Mouse (Mus musculus) G1E (cell line): ENCODE data around the gene Gm26620.

ENCODE experiments used
- CTCF ChIP-seq: IDR thresholded peaks from 2 replicates; pipeline ENCODE4 v1.5.1; 2012; ENCODE audit warnings: low read depth, low read length, inconsistent platforms, mixed read lengths
- GATA1 ChIP-seq: IDR thresholded peaks from 2 replicates; pipeline ENCODE4 v1.6.1; 2012; ENCODE audit warnings: borderline replicate concordance, low read length, inconsistent platforms, mixed read lengths
- GATA2 ChIP-seq: IDR thresholded peaks from 2 replicates; pipeline ENCODE4 v1.6.1; 2012; ENCODE audit warnings: low read depth, low read length, inconsistent platforms, borderline replicate concordance
- POLR2AphosphoS5 ChIP-seq: IDR thresholded peaks from 2 replicates; pipeline ENCODE4 v1.6.1; 2012; ENCODE audit warnings: low read depth, low read length, inconsistent platforms; ENCODE audit not compliant: insufficient replicate concordance
- TAL1 ChIP-seq: conservative IDR thresholded peaks from 2 replicates; pipeline ENCODE4 v1.6.1; 2012; ENCODE audit warnings: low read depth, low read length, inconsistent platforms, mixed read lengths

GRCm38 (mm10) chr1:170928467-170928866 lies 43.6 kb downstream of the Gm26620 start:
- TF ChIP-seq CTCF, result no peak
- TF ChIP-seq GATA1, result no peak
- TF ChIP-seq TAL1, result no peak
- TF ChIP-seq GATA2, result no peak
- no peak for TF ChIP-seq POLR2AphosphoS5
